Mouse (Mus musculus) spleen, adult 12 weeks (tissue): ENCODE measurements around the gene Hnrnph3.

Experiments
- DNase-seq: peaks from one replicate; pipeline ENCODE4 v3.0.0; 2022; ENCODE audit warnings: low spot score

The Hnrnph3 gene

DNA sequence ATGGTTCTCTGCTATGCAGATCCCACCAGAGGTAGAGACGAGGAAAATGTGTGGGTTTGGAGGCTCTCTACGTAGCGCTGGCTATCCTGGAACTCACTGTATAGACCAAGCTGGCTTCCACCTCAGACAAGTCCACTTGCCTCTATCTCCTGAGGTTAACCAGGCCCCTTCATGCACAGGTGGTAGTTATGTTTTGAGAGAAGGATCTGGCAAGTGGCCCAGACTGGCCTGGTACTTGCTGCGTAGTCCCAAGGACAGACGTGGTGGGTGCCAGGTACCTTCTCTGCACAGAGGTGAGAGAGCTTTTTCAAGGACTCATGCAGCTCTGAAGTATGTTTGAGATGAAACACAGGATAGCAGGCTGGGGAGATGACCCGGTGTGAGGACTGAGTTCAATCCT, 39.5 kb downstream of the Hnrnph3 start:
- DNase-seq = no peak

DNA sequence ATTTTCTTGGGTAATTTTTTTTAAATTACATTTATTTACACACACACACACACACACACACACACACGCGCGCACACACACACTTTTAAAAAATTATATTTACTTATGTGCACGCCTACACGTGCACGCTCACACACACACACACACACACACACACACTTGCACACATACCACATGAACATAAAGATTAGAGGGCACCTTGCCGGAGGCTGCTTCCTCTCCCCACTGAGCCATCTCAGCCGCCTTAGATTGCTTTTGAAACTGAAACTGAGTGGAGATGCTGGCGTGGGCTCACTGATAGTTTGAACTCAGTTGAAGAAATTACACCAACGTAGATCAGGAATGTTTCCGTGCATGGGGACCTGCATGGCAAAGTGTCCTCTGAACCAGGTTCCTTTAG, 39.9 kb downstream of the Hnrnph3 start:
- DNase-seq = peak; percentile 4

DNA sequence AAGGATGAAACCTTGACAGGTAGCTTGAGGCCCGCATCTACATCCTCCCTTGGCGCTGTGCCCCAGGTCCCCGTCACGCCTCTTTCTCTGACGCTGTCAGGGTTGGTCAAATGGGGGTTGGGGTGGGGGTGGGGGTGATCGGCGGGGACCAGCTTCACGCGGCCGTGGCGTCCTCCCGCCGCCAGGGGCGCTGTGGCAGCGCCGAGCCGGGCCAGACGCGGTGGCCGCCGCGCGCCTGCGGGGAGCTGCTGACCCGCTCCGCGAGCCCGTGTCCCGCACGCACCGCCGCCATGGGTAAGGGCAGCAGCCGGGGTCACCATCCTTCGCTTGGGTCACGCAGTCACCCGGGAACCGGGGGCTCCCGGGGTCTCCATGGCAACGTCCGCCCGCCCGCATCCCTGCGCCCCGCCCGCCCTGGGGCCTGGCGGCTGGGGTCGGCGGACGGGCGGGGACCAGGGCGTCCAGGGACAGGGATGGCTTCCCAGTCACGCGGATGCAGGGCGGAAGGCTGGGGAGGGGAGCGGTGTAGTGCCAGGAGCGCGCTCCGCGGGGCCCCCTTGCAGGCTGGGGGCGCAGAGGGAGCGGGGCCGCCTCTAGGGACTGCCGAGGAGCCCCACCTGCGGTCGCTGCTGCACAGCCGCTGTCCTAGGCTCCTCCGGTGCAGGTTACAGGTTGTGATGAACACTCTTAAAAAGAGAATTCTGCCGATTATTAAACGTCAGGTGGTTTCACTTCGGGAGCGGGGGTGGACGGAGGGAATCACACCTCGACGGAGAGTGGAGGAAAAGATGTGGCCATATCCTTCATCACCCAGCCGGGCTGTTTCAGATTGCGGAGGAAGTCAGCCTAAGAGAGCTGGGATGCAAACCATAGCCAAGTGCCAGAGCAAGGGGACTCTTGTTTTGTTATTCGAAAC, 43.7 kb downstream of the Hnrnph3 start, which contains the start of gene Rufy2:
Rufy2 (plus strand) TSS at position 185 of the 916 bp plus-strand sequence.
- peak; percentile 69 for DNase-seq

DNA sequence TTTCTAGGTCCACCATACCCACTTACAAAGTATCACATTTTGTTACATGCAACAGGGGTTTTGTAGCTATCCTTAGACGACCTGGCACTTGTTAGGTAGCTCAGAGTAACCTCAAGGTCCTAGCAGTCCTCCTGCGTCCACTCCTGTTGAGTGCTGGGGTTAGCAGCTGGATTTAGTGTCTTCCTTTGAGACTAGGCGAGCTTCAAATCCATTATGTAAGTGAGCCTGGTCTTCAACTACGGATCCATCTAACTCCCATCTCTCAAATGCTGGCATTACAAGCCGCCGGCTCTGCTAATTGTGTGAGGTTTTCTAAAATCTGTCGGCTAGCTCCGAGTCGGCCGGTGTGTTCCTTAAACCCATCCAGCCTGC, 44.4 kb downstream of the Hnrnph3 start:
- DNase-seq = no peak

DNA sequence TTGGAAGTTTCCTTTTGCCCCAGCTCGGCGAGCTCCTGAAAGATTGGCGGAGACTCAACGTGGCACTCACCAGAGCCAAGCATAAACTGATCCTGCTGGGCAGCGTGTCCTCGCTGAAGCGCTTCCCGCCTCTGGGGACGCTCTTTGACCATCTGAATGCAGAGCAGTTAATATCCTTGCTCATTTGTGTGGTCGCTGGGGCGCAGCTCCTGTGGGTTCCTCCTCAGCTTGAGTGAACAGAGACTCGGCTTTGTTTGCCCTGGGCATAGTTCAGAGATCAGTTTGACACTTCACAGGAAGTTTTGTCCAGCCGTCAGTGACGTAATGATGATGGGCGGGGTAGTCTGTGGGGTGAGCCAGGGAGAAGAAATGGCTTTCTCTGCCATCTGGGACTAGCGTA, 52.2 kb downstream of the Hnrnph3 start:
- peak; percentile 34 for DNase-seq

DNA sequence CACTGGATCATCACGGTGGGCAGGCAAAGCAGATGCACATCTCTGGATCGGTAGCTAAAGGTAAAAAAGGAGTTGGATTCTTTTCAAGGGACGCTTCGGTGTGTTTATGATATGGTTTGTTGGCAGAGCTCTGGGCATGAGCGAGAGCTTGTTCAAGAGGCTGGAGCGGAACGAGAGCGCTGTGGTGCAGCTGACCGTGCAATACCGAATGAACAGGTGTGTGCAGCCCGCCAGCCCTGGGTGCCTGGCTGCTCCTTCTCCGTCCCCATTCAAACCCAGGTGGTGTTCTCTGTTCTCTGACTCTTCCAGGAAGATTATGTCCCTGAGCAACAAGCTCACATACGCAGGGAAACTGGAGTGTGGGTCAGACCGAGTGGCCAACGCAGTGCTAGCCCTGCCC, 57.7 kb downstream of the Hnrnph3 start:
- no peak for DNase-seq

DNA sequence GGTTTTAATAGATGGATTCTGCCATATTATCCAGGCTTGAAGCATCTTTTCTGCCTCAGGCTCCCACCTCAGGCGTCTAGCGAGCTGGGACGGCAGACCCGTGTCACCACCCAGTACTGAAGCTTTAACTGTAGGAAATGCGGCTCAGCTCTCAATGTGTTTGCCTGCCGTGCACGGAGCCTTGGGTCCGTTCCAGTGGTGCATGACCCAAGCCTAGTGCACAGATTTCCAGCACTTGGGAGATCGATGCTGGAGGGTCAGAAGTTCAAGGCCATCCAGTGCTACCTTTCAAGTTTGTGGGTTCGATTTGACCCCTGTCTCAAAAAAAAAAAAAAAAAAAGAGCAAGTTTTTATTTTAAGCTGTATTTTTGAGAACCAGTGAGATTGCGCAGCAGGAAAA, 58.2 kb downstream of the Hnrnph3 start:
- DNase-seq = no peak
